Mouse (Mus musculus) hindbrain, embryonic 14.5 days (tissue): ENCODE data around the gene Csnk2b. TPM values are rescaled to one million over a fixed set of nuclear protein-coding genes. Genes with fewer than 3 reads are reported as not detected.

Experiments used
- ATAC-seq: fragments of 200-750 bp; cut with Nextera tagmentation; 2 replicates; pipeline ENCODE4 v1.8.0; 2017; ENCODE audit warnings: moderate number of reproducible peaks, mild to moderate bottlenecking, moderate TSS enrichment, moderate library complexity; ENCODE audit not compliant: low FRiP score
- DNase-seq: peaks from one replicate; pipeline ENCODE4 v3.0.0-alpha.2; 2015; ENCODE audit warnings: low spot score
- H3K27ac ChIP-seq: fragments of 300-500 bp; sonication (generic); 2 replicates; pipeline ENCODE4 v1.5.1; 2014; ENCODE audit warnings: mild to moderate bottlenecking, moderate library complexity
- H3K27me3 ChIP-seq: fragments of 300-500 bp; sonication (generic); 2 replicates; pipeline ENCODE4 v1.6.1; 2014; ENCODE audit warnings: mild to moderate bottlenecking, low read length, mixed read lengths; ENCODE audit not compliant: control insufficient read depth, insufficient read depth
- H3K36me3 ChIP-seq: fragments of 300-500 bp; sonication (generic); replicated peaks from 2 replicates; pipeline ENCODE4 v1.6.1; 2014; ENCODE audit not compliant: control insufficient read depth, insufficient read depth
- H3K4me1 ChIP-seq: fragments of 300-500 bp; sonication (generic); replicated peaks from 2 replicates; pipeline ENCODE4 v1.6.1; 2014; ENCODE audit warnings: antibody characterized with exemption, low read length, mixed read lengths; ENCODE audit not compliant: control insufficient read depth, insufficient read depth
- H3K4me2 ChIP-seq: fragments of 300-500 bp; sonication (generic); replicated peaks from 2 replicates; pipeline ENCODE4 v1.6.1; 2014; ENCODE audit warnings: mild to moderate bottlenecking, moderate library complexity
- H3K4me3 ChIP-seq: fragments of 300-500 bp; sonication (generic); replicated peaks from 2 replicates; pipeline ENCODE4 v1.5.1; 2014; ENCODE audit warnings: mild to moderate bottlenecking, low read length
- H3K9ac ChIP-seq: fragments of 300-500 bp; sonication (generic); 2 replicates; pipeline ENCODE4 v1.6.1; 2014
- H3K9me3 ChIP-seq: fragments of 300-500 bp; sonication (generic); 2 replicates; pipeline ENCODE4 v1.6.1; 2016; ENCODE audit warnings: low read length; ENCODE audit not compliant: control insufficient read depth
- WGBS: fragments of 180-500 bp; shearing (Covaris S2); extraction: QIAGEN DNeasy Blood & Tissue Kit; methylation state at CpG from one replicate; pipeline ENCODE4 v1.1.7; 2014; 5-methylcytosine and 5-hydroxymethylcytosine counted together
- polyA plus RNA-seq: library from polyadenylated mRNA; unstranded; fragments of >200 nt; fragmentation: Nextera tagmentation; extraction: Ambion mirVana; gene quantifications from 2 replicates; pipeline ENCODE4 v1.2.1, GENCODE M21; 2014

Gene Csnk2b
- polyA plus RNA-seq, 1 experiment from 2014 or later = 321 TPM

GRCm38 (mm10) chr17:35154616-35155015 lies 32.8 kb upstream of the Csnk2b start:
- WGBS = 69% methylated on average over 7 of the region's 7 CpGs
- H3K9me3 ChIP-seq = no peaks in the 10 kb centered on the region
- no peak overlapping the region for H3K27ac ChIP-seq
- DNase-seq = no peak
- H3K4me3 ChIP-seq = no peak overlapping the region
- no peak overlapping the region for H3K4me2 ChIP-seq
- no peaks in the 10 kb centered on the region for H3K27me3 ChIP-seq
- no peak for ATAC-seq
- H3K4me1 ChIP-seq = no peaks in the 10 kb centered on the region
- H3K9ac ChIP-seq = no peak overlapping the region
- peaks cover 99% of the 10 kb centered on the region for H3K36me3 ChIP-seq

- H3K4me3 ChIP-seq = no peak overlapping the region
- DNase-seq = no peak
- H3K4me1 ChIP-seq = no peaks in the 10 kb centered on the region
- H3K27me3 ChIP-seq = no peaks in the 10 kb centered on the region
- no peak overlapping the region for H3K9ac ChIP-seq
- H3K36me3 ChIP-seq = peaks cover 99% of the 10 kb centered on the region
- no peak overlapping the region for H3K4me2 ChIP-seq
- no peak for ATAC-seq
- no peaks in the 10 kb centered on the region for H3K9me3 ChIP-seq
- 85% methylated on average over 4 of the region's 4 CpGs for WGBS
- H3K27ac ChIP-seq = no peak overlapping the region
Observed at GRCm38 (mm10) chr17:35153931-35154330, 32.1 kb upstream of the Csnk2b start.

GRCm38 (mm10) chr17:35153077-35153476 lies 31.2 kb upstream of the Csnk2b start:
- H3K4me2 ChIP-seq = no peak overlapping the region
- peaks cover 99% of the 10 kb centered on the region for H3K36me3 ChIP-seq
- DNase-seq (no peak), ATAC-seq (no peak)
- H3K27me3 ChIP-seq = no peaks in the 10 kb centered on the region
- H3K4me1 ChIP-seq = no peaks in the 10 kb centered on the region
- no peak overlapping the region for H3K9ac ChIP-seq
- no peak overlapping the region for H3K27ac ChIP-seq
- WGBS = 93% methylated on average over 9 of the region's 9 CpGs
- no peaks in the 10 kb centered on the region for H3K9me3 ChIP-seq
- H3K4me3 ChIP-seq = no peak overlapping the region

- WGBS = 97% methylated on average over 4 of the region's 4 CpGs
- Histone ChIP-seq H3K36me3 (peaks cover 99% of the 10 kb centered on the region), H3K9ac (no peak overlapping the region), H3K27me3 (no peaks in the 10 kb centered on the region), H3K4me1 (no peaks in the 10 kb centered on the region), H3K4me2 (no peak overlapping the region), H3K4me3 (no peak overlapping the region), H3K9me3 (no peaks in the 10 kb centered on the region), H3K27ac (no peak overlapping the region)
- ATAC-seq = no peak
- no peak for DNase-seq
Observed at GRCm38 (mm10) chr17:35152121-35152520, 30.3 kb upstream of the Csnk2b start.

- Histone ChIP-seq H3K27me3 (no peaks in the 10 kb centered on the region), H3K4me2 (no peak overlapping the region), H3K9me3 (no peaks in the 10 kb centered on the region), H3K9ac (no peak overlapping the region), H3K4me1 (no peaks in the 10 kb centered on the region), H3K4me3 (no peak overlapping the region), H3K36me3 (peaks cover 99% of the 10 kb centered on the region), H3K27ac (no peak overlapping the region)
- ATAC-seq (no peak), DNase-seq (no peak)
- WGBS = 73% methylated on average over 5 of the region's 5 CpGs
Observed at GRCm38 (mm10) chr17:35147922-35148639, 26.2 kb upstream of the Csnk2b start.

- no peak overlapping the region for H3K27ac ChIP-seq
- WGBS = 65% methylated on average over 3 of the region's 3 CpGs
Observed at GRCm38 (mm10) chr17:35147348-35147747, 25.5 kb upstream of the Csnk2b start.

GRCm38 (mm10) chr17:35146139-35146538 lies 24.3 kb upstream of the Csnk2b start:
- H3K9me3 ChIP-seq = no peaks in the 10 kb centered on the region
- ATAC-seq (no peak), DNase-seq (no peak)
- 88% methylated on average over 5 of the region's 5 CpGs for WGBS
- peaks cover 99% of the 10 kb centered on the region for H3K36me3 ChIP-seq
- no peak overlapping the region for H3K4me3 ChIP-seq
- H3K4me2 ChIP-seq = no peak overlapping the region
- H3K27me3 ChIP-seq = no peaks in the 10 kb centered on the region
- no peaks in the 10 kb centered on the region for H3K4me1 ChIP-seq
- H3K27ac ChIP-seq = no peak overlapping the region
- H3K9ac ChIP-seq = no peak overlapping the region

More at GRCm38 (mm10) chr17:35147348-35147747, 25.5 kb upstream of the Csnk2b start:
- ATAC-seq = no peak
- peaks cover 99% of the 10 kb centered on the region for H3K36me3 ChIP-seq
- no peak overlapping the region for H3K4me2 ChIP-seq
- no peaks in the 10 kb centered on the region for H3K9me3 ChIP-seq
- no peaks in the 10 kb centered on the region for H3K4me1 ChIP-seq
- H3K4me3 ChIP-seq = no peak overlapping the region
- no peak for DNase-seq
- H3K9ac ChIP-seq = no peak overlapping the region
- no peaks in the 10 kb centered on the region for H3K27me3 ChIP-seq

GRCm38 (mm10) chr17:35141971-35142370 lies 20.1 kb upstream of the Csnk2b start:
- 86% methylated on average over 6 of the region's 6 CpGs for WGBS
- H3K9me3 ChIP-seq = no peaks in the 10 kb centered on the region
- no peak overlapping the region for H3K4me3 ChIP-seq
- no peak overlapping the region for H3K9ac ChIP-seq
- peaks cover 12% of the 10 kb centered on the region for H3K4me1 ChIP-seq
- no peak overlapping the region for H3K4me2 ChIP-seq
- ATAC-seq (no peak), DNase-seq (no peak)
- H3K36me3 ChIP-seq = peaks cover 88% of the 10 kb centered on the region
- H3K27me3 ChIP-seq = no peaks in the 10 kb centered on the region
- no peak overlapping the region for H3K27ac ChIP-seq

GRCm38 (mm10) chr17:35140490-35140996 lies 18.7 kb upstream of the Csnk2b start:
- no peak overlapping the region for H3K27ac ChIP-seq
- no peak overlapping the region for H3K4me2 ChIP-seq
- H3K4me3 ChIP-seq = no peak overlapping the region
- DNase-seq (no peak), ATAC-seq (no peak)
- peaks cover 20% of the 10 kb centered on the region for H3K4me1 ChIP-seq
- no peak overlapping the region for H3K9ac ChIP-seq
- peaks cover 74% of the 10 kb centered on the region for H3K36me3 ChIP-seq
- no peaks in the 10 kb centered on the region for H3K27me3 ChIP-seq
- WGBS = 77% methylated on average over 16 of the region's 16 CpGs
- no peaks in the 10 kb centered on the region for H3K9me3 ChIP-seq
